Mouse (Mus musculus) kidney, adult 18-20 months (tissue): ENCODE measurements around the gene Nfib.

ENCODE experiments used
- DNase-seq: peaks from one replicate; pipeline ENCODE4 v3.0.0; 2021

Nfib gene

DNA sequence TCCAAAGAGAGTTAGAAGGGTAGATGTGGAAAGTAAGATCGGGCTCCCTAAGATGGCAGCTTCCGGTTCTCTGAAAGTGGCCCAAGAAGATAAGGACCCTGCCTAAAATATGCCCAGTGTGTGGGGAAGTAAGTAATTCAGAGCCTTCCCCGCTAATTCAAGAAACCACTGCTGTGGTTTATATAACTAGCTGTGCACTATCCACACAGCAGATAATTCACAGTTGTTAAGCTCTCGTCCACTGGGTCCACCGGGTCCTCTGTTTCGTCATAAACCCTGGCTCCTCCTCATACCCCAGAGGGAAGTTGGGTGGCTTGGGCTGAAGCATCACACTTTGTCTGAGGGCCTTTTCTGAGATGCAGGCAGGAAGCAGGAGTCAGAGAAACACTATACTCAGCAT is 19.5 kb downstream of the Nfib start:
- DNase-seq, result no peak

DNA sequence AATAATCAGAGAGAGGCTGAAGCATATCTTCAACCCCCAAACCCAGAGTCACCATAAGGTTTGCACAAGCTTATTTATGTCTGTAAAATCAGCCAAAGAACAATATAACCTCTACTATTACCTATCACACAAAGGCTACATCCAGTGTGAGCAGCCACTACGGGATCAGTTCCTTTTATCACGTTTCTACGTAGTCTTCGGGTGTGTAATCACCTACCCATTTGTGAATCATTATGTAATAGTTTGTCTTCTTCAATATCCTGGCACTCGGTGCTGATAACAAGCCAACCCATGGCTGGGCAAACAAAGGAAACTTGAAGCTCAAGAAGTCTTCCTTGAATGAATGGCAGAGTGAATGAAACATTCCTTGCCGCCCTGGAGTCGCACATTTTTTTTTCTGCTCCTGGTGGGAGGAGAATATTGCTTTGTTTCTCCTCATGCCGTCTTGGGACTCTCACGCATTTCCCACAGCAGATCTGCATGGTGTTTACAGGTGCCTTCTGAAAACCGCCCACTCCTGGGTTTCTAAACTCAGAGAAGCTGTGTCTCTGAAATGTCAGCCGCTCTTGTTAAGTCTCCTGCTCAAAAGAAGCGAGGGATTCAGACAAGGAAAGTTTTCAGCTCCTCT is 21.3 kb downstream of the Nfib start:
- no peak for DNase-seq

DNA sequence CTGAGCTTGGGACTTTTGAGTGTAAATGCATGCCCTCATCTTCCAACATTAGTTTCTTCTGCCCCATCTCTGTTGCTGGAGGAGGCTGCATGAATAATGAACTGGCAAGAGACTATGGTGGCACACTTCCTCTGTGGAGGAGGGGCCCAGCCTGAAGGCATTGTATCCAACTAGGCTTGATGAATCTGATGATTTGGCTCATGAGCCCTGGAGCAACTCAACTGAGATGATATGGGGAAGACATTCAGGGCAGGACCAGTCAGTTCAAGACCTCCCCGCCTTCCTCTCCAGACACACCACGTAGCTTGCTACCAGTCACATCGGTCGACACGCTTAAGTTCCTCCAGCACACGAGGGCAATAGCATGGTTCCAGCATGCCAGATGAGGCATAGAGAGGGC is 22.0 kb downstream of the Nfib start:
- DNase-seq, result no peak

DNA sequence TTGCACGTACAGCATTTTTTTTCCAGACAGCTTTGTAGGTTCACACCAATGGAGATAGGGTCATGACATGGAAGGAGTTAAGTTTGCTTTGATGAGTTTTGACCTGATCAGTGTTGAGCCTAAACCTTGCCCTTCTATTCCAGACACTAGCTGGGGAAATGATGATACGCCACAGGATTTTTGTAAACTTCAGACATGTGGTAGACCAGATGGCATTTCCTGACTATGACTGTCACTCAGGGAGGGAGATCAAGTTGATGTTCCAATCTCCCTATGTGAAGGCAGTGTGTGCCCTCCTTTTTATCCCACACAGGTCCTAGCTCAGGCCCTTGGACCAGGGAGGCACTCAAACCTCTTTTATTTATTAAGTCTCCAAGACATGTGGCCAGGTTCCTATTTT is 29.4 kb downstream of the Nfib start:
- no peak for DNase-seq

DNA sequence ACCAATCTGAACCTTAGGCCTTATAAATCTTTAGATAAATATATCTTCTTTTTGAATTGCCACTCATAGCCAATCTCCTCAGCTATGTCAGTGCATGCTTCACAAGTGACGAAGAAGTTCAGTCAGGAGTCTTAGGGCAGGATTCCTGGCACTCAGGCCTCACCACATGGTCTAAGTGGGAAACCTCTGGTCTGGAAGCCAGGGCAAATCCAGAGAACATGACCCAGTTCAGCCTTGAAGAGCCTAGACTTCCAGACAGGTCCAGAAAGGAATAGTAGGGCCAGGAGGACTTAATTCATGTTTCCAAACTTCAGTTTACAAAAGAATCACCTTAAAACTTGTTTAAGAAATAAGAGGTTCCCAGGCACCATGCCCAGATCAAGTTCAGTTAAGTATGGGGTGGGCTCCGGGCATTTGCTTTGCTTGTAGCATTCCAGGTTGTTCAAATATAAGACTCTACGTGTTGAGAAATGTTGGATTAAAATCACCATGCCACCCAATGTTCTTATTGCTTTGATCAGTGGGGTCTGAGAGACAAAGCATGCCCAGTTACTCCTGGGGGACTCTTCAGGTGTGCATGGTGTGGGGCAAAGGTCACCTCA is 38.2 kb downstream of the Nfib start:
- no peak for DNase-seq

DNA sequence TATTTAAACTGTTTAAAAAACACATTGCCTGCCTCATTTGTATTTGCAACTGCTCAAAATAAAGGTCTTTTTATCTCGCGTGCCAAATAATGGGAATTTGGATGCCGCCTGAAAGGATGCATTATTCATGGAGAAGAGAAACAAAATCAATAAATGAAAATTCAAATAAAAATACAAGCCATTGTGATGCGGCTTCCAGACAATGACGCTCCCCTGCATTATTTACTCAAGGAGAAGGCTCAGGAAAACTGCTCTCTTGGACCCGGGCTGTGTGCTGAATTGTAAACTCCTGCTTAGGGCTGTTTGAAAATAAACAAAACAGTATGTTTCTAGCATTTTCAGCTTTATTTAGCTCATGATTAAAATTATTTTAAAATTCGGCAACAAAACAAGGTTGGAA is 41.1 kb downstream of the Nfib start:
- no peak for DNase-seq

DNA sequence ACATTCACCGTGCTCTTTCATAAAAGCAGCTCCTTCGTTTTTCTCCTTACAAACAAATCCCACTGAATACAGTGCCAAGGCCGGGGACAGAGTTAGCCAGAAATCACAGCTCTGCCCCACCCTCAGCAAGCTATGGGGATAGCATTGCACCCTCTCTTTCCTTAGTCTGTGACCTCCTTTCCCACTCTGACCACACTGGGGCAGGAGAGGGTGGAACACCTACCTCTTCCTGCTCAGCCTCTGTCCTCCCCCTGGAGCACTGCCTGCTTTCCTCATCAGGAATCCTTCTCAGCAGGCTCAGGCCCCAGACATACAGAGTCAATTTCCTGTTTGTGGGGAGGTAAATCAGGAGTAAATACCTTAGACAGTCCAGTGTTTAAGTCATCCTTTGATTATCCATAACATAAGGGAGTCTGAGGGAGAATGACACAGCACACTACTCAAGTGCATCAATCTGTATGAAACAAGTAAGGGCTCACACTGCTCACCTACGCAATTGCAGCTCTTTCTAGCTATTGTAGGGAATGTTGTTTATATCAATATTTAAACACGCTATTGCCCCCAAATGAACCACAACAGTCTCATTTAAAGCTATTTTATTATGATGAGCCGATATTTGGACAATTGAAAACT is 41.7 kb downstream of the Nfib start:
- no peak for DNase-seq

DNA sequence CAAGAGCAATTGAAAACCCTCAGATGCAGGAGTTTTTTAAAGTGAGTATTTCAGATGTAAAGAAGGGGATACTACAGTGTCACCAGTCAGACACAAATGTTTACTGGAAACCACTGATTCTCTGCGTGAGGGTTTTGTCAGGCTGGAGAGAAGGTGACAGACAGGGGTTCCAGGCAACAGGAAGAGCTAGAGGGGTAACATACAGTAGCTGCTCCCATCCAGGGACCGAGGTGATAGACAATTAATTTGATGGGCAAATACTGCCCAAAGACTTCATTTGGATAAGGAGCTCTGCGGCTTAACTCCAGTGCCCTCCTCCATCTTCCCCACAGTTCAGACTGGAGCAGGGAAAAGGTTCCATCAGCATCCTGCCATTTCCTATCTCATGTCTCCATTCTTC is 42.9 kb downstream of the Nfib start:
- DNase-seq, result no peak

DNA sequence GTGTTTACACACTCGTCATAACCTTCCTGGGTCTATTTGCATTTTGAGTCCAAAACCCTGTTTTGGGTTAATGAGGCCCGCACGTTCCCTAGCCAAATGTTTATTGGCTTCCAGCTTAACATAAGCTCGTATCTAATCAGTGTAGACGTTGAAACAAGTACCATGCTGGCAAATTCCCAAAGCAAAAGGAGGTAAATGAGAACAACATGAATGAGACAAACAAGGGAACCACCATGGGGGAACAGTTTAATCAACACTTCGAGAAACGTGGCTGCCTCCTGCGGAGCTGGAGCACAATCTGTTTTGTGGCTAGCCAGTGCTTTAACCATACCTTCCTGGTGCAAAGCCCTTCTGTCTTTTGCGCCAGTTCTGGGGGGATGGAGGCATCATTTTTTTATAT is 43.3 kb downstream of the Nfib start:
- no peak for DNase-seq

DNA sequence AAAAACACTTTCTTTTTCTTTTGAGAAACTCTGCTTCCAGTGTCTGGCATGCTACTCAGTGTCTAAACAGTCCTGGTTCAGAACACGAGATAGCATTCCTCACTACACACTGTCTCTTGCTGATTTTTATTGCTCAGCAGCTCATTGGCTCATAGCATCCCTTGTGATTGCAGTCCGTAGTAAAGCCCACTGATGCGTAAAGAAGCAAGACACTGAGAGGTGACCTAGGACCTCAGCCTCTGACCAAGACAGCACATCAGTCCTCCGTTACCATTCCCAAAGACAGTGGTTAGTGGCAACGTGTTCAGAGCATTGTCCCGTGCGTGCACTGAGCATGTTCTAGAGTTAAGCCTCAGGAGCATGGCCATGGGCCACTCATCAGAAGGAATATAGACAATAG is 44.3 kb downstream of the Nfib start:
- no peak for DNase-seq

DNA sequence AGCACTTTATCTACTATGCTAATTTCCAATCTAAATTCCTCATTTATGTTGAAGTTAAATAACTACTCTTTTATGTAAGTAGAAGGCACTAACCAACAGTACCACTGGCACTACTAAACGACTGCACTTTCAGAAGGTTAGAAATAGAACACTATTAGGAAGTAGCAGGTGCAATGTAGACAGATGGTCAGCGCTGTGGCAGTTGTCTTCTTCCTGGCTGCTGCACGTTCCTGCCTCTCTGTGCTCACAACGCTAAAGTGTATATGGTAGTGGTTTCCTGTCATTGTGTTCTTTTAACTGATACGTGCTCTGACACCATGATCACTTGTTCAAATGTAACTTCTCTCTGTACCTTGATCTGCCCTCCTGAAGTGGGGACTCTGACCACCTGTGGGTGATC is 59.9 kb downstream of the Nfib start:
- no peak for DNase-seq

DNA sequence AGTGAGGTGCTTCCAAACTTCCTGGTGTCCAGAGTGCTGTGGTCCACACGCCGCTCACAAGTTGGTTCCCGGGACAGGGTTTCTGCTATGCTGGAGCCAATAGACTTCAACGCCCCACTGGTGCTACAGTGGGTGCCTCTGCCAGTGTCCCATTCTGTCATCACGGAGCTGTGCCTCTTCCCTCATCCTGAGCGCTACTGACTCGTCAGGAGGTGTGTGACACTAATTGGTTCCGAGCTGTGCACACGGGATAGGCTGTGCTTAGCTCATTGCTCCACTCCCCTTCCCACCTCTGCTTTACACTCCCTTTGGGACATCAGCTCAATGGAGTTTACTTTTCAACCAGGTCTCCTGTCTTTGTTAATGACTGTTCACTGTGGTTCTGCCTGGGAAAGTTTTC is 60.8 kb downstream of the Nfib start:
- no peak for DNase-seq

DNA sequence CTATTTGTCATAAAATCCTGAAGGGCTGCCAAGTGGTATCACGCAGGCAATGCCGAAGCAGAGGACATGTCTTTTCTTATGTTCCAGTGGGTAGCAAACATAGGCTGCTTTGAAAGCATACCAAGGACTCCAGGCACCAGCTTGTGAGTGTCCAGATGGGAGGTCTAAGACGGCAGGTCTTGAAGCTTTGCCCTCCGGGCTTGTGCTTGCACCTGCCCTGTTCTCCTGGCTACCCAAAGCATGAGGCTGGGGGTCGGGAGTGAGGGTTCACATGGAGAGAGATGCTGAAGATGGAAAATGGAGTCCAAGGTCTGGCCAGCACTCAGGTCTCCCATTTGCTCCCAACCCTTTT is 61.8 kb downstream of the Nfib start:
- no peak for DNase-seq

DNA sequence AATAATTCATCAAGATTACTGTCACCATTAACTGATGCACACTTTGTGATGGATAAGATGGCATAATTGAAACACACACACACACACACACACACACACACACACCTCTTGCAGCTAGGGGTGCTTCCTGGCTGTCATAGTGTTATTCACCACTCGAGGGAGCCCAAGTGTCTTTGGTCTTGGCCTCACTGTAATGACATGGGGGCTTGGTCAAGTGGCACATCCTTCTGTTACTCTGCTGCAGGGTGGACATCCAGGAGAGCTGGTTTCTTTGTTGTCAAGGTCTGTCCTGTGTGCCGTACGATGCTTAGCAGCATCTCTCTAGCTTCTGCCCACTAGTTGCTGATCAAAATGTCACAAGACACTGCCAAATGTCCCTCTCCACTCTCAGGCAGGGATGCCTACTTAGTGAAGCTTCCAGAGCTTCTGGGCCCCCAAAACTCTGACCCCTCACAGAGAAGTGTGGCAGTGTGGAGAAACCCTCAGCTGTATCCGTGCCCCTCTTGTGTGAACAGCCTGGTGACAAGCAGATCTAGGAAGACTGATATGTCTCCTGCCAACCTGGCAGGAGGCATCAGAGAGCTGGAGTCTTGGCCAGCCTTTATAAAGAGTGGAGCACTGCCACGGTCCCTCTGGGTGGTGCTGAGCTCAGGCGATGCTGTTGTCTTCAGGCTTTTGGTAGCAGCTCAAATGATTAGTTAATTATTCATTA is 62.4 kb downstream of the Nfib start:
- no peak for DNase-seq

DNA sequence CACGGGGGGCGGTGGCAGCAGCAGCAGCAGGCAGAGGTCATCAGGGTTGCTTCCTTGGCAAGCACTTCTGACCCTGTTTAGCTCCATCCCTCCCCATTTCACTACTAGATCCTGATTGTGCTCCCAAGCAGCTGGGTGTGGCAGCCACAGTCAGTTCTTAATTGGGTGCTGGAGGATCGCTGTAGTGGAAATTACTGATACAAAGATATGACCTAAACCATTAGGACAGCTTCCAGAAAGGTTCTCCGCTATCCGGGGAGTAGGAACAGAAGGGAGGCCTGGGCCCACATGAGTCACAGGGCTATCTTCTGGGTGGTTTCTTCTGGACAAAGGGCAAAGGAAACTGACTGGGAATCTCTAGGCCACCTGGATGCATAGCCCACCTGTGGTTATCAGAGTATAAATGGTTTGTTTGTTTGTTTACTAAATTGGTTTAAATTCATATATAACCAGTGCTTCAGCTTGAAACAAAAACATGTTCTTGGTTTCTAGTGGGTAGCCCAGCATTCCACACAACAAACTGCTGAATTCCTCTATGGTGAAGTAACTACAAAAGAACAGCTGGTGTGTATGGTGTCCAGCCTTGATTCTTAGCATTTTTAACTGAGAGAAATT is 64.4 kb downstream of the Nfib start:
- no peak for DNase-seq

DNA sequence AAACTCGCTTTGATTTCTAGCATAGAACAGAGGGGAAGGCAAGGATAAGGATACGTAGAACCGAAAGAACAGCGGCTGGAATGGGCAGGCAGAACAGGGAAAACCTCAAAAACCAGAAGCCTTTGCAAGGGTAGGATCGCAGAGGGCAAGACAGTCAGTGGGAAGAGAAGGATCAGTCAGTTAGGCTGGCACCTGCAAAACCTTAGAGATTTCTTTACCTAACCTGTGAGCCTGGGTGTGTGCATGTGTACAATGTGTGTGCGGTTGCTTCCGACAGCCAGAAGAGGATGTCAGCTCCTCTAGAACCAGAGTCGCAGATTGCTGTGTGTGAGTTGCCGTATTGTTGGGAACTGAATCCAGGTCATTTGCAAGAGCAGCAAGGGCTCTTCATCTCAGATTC is 67.3 kb downstream of the Nfib start:
- no peak for DNase-seq

DNA sequence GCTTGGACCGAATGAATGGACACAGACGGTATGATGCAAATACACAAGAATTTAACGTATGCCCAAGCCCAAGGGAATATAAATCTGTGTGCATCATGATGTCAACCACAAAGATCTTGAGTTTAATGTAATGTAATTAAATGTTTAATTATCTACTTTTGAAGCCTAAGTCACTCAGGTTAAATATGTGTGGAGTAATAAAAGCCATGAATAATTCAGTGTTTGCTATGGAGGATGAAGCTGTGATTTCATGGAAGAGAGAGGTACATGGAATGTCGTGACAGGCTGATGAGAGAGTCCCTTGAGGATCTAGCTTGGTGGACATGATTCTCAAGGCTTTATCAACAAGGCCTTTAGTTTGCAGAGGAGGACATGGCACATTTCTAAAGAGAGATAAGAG is 67.9 kb downstream of the Nfib start:
- DNase-seq, result no peak

DNA sequence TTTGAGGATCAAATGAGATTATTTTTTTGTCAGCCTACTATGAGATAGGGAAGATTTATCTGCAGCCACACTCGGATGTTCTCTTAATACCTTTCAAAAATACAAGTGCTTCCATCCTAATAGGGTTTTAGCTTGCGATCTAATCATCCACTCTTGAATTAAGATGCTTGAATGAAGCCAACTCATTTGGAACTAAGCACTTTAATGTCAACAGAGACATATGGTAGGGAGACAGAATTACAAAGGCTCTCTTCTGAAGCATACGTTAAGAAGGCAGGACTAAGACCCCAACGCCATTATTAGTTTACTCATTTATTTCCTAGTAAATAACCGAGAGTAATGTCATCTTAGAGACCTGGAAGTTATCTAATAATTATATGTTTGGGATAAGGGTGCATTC is 68.9 kb downstream of the Nfib start:
- no peak for DNase-seq

DNA sequence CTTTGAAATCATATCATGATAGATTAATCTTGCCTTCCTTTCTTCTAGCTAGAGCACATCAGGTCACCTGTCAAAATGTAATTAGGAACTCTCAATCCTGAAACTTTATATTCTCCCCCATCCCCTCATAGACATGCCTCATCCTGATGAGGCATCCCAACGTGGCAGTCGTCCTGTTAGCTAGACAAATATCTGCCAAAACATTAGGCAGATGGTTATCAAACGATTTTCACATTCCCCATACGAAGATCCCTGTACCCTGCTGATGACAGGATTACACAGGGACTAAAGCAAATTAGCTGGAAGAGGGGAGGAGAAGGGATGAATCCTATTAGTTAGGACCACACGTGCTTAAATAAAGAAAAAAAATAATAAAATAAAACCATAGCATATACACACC is 69.7 kb downstream of the Nfib start:
- no peak for DNase-seq

DNA sequence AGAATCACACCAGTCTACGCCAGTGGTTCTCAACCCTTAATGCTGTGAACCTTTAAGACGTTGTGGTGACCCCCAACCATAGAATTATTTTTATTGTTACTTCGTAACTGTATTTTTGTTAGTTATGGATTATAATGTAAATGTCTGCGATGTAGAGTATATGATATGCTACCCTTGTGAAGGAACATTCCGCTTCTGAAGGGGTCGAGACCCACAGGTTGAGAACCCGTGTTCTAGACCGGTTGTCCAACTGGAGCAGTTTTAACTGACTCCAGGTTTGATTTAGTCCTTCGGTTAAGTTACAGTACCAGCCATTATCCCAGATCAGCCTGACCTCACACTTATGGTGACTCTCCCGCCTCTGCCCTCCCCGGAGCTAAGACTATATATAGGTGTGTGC is 70.4 kb downstream of the Nfib start:
- no peak for DNase-seq

DNA sequence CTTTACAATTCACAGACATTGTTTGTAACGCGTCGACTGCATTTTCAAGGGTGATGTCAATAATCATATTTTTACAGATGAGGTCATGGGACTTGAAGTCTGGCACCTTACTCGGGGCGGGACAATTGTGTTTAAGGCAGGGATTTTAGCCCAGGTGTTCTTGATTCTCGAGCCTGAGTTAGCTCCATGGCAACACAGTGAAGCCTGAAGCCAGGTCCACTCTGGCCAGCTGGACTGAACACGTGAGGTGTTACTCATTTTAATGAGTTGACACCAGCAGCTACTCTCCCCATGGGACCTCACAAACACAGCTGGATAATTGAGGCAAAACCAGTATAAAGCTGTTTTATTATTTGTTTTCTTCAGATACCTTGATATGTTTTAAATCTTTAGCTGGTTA is 71.2 kb downstream of the Nfib start:
- no peak for DNase-seq

DNA sequence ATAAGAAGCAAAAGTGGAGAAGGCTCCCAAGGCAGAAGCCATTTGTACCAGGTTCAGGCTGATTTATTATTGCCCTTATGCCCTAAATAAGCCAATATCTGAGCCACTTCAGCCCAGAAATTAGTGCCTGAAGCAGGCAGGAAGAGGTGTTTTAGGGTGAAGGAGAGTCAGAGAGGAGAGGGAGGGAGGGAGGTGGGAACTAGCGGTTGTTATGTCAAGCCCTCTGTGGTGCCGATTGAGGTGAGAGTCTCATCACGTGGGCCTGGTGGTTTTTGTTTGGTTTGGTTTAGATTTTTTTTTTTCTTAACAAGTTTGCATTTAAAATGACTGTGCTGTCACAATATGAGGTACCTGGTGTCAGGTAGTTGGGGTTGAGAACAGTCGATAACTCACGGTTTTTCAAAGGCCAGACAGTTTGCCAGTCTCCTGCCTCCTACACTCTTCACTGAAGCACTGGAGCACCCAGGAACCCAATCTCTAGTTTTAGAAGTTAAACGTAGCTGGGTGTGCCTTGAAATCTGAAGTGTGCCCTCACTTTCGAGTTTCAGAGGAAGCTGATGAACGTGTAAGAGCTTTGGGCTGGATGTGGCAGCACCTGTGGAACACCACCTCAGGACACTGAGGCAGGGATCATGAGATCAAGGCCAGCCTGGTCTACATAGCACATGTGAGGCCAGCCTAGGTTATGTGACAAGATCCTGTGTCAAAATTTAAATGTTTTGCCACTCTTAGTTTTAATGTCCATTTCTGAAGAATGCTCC is 81.1 kb downstream of the Nfib start:
- DNase-seq, result no peak

DNA sequence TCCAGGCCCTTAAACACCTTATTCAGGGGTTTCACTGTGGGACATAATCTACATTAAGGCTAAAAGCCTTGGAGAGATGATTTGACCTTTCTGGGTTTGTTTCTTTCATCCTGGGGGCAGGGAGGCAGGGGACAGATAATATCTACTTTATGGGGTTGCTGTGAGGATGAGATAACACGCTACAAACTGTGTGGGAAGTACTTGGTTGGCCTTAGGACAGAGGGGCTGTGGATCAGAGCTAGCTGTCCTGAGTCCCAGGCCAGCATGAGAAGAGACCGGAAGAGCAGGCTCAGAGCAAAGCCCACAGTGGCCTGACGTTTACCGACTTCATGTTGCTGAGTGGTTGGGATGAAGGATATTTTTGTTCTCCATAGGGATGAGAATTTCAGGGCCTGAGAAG is 81.7 kb downstream of the Nfib start:
- no peak for DNase-seq
